Mouse (Mus musculus) induced T-regulatory cell, adult 2 months (primary cell): ENCODE results near the gene Gng7.

Experiments
- DNase-seq: peaks from one replicate; pipeline ENCODE4 v3.0.0-alpha.2; 2012; ENCODE audit warnings: low read depth

Gene Gng7

DNA sequence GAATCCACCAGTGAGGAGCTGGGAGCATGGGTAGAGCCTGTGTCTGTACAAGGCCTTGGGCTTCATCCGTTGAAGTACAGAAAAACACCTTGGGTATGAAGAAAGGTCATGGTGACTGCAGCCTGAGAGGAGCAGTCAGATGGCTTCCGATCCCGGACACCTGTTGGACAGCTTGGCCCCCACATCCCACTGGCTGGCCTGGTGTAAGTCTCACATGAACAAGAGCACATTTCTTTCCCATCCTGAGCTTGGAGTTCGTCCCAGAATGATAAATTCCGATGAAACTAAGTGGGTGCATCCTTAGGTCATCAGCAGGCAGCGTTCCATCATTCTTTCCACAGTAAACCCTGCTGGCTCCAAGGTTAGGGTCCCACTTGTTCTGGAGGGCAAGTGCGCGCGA, 71.0 kb downstream of the Gng7 start:
- no peak for DNase-seq

DNA sequence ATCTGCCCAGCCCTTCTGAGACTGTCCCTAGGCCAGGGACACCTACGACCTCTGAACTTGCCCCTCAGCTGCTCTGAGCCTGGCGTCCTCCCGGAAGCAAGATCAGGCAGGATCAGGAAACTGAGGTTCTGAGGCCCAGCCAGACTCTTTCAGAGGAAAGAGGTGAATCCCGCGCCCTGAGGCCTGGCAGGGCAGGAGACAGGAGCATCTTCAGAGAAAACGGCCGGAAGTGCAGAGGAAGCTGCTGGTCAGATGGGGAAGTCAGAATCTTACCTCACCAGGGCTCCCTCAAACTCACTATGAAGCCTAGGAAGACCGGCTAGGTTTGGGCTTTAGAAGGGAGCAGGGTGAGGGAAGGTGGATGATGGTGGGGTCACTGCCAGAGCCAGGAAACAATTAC, 71.8 kb downstream of the Gng7 start:
- no peak for DNase-seq

GRCm38 (mm10) chr10:80940988-80941347, 73.8 kb downstream of the Gng7 start:
- DNase-seq, result no peak

DNA sequence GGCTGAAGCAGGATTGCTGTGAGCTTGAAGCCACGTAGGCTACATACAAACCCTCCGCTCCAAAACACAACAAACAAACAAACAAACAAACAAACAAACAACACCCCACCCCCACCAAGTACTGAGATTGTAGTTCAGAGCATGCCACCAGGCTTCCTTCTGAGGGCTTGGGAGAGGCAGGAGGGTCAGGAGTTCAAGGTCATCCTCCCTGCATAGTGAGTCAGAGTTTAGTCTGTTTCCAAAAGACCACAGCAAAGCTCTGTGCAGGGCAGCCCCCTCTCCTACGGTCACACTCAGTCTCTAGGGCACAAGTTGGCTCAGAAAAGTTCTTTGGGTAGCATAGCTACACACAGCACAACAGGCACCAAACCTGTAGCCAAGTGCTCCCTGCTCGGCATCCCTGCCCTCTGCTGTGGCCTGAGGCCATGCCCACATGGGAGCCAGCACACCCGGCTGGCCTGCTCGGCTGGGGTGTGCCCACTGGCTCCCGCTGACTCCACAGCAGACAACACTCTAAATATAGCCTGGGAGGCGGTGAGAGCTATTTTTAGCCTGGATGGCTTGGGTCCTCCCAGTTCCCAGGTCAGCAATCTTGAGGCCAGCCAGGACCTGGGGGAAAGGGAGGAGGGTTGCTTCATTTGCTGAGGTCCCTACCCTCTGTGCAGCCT, 74.3 kb downstream of the Gng7 start:
- DNase-seq, result peak; percentile 46

- DNase-seq, result peak; percentile 94
Measured at GRCm38 (mm10) chr10:80939671-80940070, 75.1 kb downstream of the Gng7 start.

- DNase-seq, result peak; percentile 72
Measured at GRCm38 (mm10) chr10:80938831-80939550, 75.8 kb downstream of the Gng7 start.

GRCm38 (mm10) chr10:80937646-80938045, 77.1 kb downstream of the Gng7 start:
- DNase-seq, result peak; percentile 61

GRCm38 (mm10) chr10:80936810-80937164, 78.0 kb downstream of the Gng7 start:
- DNase-seq, result no peak

GRCm38 (mm10) chr10:80936135-80936809, 78.5 kb downstream of the Gng7 start:
- peak; percentile 49 for DNase-seq

- DNase-seq, result no peak
Measured at GRCm38 (mm10) chr10:80935698-80936097, 79.0 kb downstream of the Gng7 start.

GRCm38 (mm10) chr10:80935241-80935640, 79.5 kb downstream of the Gng7 start:
- DNase-seq, result peak; percentile 57

- DNase-seq, result peak; percentile 44
Measured at GRCm38 (mm10) chr10:80934136-80934985, 80.4 kb downstream of the Gng7 start.

GRCm38 (mm10) chr10:80933421-80933979, 81.2 kb downstream of the Gng7 start:
- DNase-seq, result peak; percentile 70

DNA sequence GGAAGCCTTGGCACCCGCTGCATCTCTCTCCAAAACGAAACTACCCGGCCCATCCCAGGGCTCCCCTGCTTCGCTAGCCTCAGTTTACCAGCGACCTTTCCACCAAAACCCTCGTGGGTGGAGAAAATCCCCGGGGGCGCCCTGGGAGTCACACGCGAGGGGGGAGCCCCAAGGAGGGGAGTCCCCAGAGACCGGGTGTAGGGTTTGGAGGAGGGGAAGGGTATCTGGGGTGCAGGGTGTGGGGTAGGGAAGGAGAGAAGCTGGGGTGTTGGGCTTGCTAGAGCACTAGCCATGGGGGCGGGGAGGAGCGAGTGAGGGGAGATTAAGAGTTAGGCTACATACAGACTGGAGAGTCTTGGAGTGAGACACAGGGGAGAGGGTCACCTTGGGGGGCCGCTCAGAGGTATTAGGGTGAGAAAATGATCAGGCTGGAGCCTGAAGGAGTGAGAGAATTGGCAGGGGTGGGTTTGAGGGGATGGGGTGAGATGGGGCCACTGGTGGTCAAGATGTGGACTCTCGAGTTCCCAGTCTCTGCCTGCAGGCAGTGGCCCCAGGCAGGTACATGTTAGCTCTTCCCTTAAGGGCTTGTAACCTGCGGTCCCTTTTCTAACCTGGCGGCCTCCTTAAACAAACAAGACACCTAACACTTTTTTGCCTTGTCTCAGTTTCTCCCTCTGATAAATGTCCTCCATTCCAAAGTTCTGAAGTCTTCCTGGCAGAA, 81.9 kb downstream of the Gng7 start:
- DNase-seq, result peak; percentile 86

DNA sequence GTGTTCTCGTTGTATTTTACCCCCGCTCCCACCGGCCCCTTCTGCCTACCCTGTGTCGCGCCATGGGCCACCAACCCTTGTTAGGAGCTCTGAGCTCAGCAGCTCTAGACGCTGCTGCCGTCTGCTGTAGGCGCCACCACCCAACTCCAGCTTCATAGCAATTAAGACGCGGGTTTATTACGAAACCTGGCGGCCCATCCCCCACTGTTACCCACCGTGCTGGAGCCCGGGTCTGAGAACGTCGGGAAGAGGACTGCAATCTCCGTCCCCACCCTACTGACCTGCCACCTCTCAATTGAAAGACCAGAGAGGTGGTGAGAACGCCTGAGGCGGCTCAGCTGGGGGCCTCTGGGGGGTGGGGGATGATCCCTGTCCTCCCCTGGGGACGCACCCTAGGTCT, 82.5 kb downstream of the Gng7 start:
- peak; percentile 76 for DNase-seq

DNA sequence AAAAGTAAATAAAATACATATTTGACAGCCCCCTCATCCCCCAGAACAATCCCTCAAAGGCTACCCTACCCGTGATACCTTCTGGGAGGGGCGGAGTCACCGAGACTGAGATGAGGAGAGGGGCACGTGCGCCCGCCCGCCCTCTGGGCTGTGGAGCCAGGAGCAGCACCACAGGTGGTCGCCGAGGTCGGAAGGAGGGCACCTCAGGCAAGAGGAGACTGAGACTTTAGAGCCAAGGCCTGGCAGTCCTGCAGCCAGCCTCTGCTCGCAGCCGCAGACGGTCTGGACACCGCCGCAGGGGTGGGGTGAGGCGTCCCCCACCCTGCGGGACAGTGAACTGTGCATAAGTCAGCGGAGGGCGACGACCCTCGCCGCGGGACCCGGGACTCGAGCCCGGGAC, 83.0 kb downstream of the Gng7 start:
- DNase-seq, result no peak

- peak; percentile 61 for DNase-seq
Measured at GRCm38 (mm10) chr10:80931153-80931671, 83.5 kb downstream of the Gng7 start.

- peak; percentile 93 for DNase-seq
Measured at GRCm38 (mm10) chr10:80930361-80931152, 84.2 kb downstream of the Gng7 start.

DNA sequence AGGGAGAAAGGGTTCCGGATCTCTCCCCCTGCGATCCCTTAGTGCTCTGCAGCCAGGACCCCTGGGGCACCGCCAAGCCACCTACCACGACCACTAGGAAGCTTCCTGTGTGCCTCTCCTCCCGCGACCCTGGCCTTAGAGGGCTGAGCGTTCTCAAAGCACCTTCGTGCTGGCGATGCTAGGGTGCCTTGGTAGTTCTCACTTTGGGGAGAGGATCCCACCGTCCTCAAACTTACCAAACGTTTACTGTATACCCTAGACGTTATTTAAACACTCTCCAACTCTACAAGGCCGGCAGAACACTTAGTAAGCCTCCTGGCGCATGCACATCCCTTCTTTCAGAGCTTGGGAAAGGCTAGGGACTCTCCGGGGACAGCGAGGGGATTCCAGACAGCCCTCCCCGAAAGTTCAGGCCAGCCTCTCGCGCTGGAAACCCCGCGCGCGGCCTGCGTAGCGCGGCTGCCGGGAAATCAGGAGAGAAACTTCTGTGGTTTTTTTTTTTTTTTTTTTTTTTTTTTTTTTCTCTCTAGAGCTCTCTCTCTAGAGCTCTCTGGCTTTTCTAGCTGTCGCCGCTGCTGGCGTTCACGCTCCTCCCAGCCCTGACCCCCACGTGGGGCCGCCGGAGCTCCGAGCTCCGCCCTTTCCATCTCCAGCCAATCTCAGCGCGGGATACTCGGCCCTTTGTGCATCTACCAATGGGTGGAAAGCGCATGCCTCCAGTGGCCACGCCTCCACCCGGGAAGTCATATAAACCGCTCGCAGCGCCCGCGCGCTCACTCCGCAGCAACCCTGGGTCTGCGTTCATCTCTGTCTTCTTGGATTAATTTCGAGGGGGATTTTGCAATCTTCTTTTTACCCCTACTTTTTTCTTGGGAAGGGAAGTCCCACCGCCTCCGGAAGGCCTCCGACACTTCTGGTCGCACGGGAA, 85.2 kb downstream of the Gng7 start, which contains the start of gene Gadd45b:
Gene Gadd45b (plus strand): TSS at position 775 of the 928 bp plus-strand sequence.
- DNase-seq, result peak; percentile 99
